Mouse (Mus musculus): ENCODE data around the gene Glb1l3. TPM values are rescaled to one million over a fixed set of nuclear protein-coding genes. Genes with fewer than 3 reads are reported as not detected.

Glb1l3 gene
- polyA plus RNA-seq, 1 experiment, result not detected

DNA sequence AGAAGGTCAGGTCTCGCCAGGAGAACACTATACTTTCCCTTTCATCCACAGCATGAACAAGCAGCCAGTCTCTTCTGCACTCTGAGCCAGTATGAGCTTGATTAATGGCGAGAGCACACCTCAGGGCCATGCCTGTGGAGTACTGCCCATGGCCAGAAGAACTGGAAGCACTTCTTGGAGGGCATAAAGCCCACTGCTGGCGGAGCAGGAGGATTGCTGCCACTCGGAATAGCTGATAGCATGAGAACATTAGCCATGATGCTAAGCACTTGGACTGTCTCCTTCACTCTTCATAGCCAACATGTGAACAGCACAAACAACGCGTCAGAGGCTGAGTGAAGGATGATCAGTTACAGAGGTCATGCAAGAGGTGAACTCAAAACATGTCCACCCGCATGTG is 82.3 kb downstream of the Glb1l3 start:
- Histone ChIP-seq H3K9ac (ENCODE audit: low read depth, poor library complexity, severe bottlenecking) (no peak overlapping the region), H3K36me3 (ENCODE audit: control insufficient read depth, insufficient read depth, low read length, poor library complexity, severe bottlenecking) (no peaks in the 10 kb centered on the region), H3K4me3 (ENCODE audit: low read depth, low read length) (no peak overlapping the region), H3K9me3 (replicated peaks; ENCODE audit: control insufficient read depth, insufficient read depth, low read length, poor library complexity, severe bottlenecking) (no peaks in the 10 kb centered on the region), H3K4me1 (ENCODE audit: control insufficient read depth, insufficient read depth, low read length) (no peaks in the 10 kb centered on the region), H3K27ac (ENCODE audit: insufficient read depth, low read length) (no peak overlapping the region), H3K27me3 (ENCODE audit: control insufficient read depth, insufficient read depth, low read length, poor library complexity, severe bottlenecking) (no peaks in the 10 kb centered on the region)
- TF ChIP-seq EP300 (IDR thresholded peaks at IDR 0.05; ENCODE audit: insufficient read depth, low read depth, low read length), result no peak
- TF ChIP-seq POLR2A (IDR thresholded peaks at IDR 0.05; ENCODE audit: insufficient read depth, low read length), result no peak
- TF ChIP-seq CTCF (IDR thresholded peaks at IDR 0.05; ENCODE audit: low read depth, low read length), result no peak

DNA sequence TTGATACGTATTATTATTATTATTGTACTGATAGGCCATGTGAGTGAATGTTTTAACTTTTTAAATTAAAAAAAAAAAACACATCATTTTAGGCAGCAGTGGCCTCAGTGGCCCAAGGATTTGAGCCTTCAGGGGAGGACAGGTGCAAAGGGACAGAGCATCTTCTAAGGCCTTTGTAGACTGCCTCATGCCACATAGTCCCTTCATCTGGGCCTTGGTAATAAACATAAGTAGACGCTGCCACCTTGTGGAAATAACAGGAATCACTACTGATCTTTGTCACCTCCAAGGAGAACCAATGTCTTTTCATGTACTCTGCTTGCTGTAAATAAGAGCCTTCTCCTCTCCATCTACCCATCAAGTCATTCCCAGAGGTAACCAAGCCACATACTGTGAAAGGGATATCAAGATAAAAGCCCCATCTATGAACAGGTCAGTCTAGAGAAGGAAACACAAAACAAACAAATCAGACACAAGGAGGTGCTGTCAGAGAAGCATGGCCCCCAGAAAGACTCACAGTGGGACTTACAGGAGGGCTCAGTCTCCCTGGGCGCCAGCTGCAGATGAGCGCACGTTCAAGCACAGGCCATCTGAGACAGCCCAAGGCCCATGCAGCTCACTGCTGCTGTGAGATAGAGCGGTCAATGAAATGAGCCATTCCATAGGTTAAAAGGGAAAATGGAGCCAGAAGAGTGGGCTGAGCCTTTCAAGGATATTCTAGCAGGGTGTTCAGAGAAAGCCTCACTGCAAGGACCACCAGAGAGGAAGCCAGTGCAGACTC is 84.4 kb downstream of the Glb1l3 start:
- no peaks in the 10 kb centered on the region for H3K4me1 ChIP-seq (ENCODE audit: control insufficient read depth, insufficient read depth, low read length)

DNA sequence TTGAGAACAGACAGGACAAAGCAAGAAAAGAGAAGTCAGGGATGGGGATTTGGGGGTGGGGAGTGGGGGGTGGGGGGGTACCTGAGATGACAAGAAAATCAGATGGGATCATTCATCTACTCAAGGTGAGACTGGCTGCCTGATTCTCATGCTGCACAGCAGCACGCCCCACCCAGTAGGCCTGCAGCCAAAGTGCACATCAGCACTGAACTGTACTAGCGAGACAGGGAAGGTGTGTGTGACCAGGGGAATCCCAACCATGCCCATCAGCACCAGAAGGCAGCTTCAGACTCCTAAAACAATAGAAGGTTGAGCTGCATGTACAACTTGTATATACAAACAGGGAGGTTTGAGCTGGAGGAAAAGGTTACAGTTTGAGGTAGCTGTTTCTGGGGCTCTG is 85.0 kb downstream of the Glb1l3 start:
- Histone ChIP-seq H3K9ac (ENCODE audit: low read depth, poor library complexity, severe bottlenecking) (no peak overlapping the region), H3K36me3 (ENCODE audit: control insufficient read depth, insufficient read depth, low read length, poor library complexity, severe bottlenecking) (no peaks in the 10 kb centered on the region), H3K27ac (ENCODE audit: insufficient read depth, low read length) (no peak overlapping the region), H3K4me1 (ENCODE audit: control insufficient read depth, insufficient read depth, low read length) (no peaks in the 10 kb centered on the region), H3K9me3 (replicated peaks; ENCODE audit: control insufficient read depth, insufficient read depth, low read length, poor library complexity, severe bottlenecking) (no peaks in the 10 kb centered on the region), H3K27me3 (ENCODE audit: control insufficient read depth, insufficient read depth, low read length, poor library complexity, severe bottlenecking) (no peaks in the 10 kb centered on the region), H3K4me3 (ENCODE audit: low read depth, low read length) (no peak overlapping the region)
- TF ChIP-seq POLR2A (IDR thresholded peaks at IDR 0.05; ENCODE audit: insufficient read depth, low read length) (no peak), CTCF (IDR thresholded peaks at IDR 0.05; ENCODE audit: low read depth, low read length) (no peak), EP300 (IDR thresholded peaks at IDR 0.05; ENCODE audit: insufficient read depth, low read depth, low read length) (no peak)

More for the DNA sequence above, 84.4 kb downstream of the Glb1l3 start:
- Histone ChIP-seq H3K9me3 (replicated peaks; ENCODE audit: control insufficient read depth, insufficient read depth, low read length, poor library complexity, severe bottlenecking) (no peaks in the 10 kb centered on the region), H3K27ac (ENCODE audit: insufficient read depth, low read length) (no peak overlapping the region), H3K9ac (ENCODE audit: low read depth, poor library complexity, severe bottlenecking) (no peak overlapping the region), H3K4me3 (ENCODE audit: low read depth, low read length) (no peak overlapping the region), H3K27me3 (ENCODE audit: control insufficient read depth, insufficient read depth, low read length, poor library complexity, severe bottlenecking) (no peaks in the 10 kb centered on the region), H3K36me3 (ENCODE audit: control insufficient read depth, insufficient read depth, low read length, poor library complexity, severe bottlenecking) (no peaks in the 10 kb centered on the region)
- no peak for TF ChIP-seq POLR2A (IDR thresholded peaks at IDR 0.05; ENCODE audit: insufficient read depth, low read length)
- TF ChIP-seq EP300 (IDR thresholded peaks at IDR 0.05; ENCODE audit: insufficient read depth, low read depth, low read length), result no peak
- peak; percentile 18 for TF ChIP-seq CTCF (IDR thresholded peaks at IDR 0.05; ENCODE audit: low read depth, low read length)

DNA sequence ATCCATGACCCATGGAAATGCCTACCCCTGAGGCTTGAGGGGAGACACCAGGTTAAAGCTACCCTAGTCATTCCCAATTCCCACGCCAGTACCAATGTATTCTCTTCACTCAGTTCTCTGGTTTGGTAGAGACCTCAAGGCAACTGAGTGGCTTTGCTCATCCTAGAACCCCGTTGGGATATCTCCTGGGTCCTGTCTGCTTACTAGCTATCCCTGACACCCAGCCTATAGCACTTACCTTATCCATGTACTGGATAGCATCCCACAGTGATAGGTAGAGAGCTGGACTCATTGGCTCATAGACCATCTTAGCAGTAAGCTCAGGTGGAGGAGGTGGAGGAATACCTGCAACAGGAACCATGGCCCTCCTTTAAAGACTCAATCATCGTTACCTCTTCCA is 92.5 kb downstream of the Glb1l3 start:
- Histone ChIP-seq H3K4me3 (ENCODE audit: low read depth, low read length) (no peak overlapping the region), H3K9ac (ENCODE audit: low read depth, poor library complexity, severe bottlenecking) (no peak overlapping the region), H3K4me1 (ENCODE audit: control insufficient read depth, insufficient read depth, low read length) (no peaks in the 10 kb centered on the region), H3K27ac (ENCODE audit: insufficient read depth, low read length) (no peak overlapping the region), H3K9me3 (replicated peaks; ENCODE audit: control insufficient read depth, insufficient read depth, low read length, poor library complexity, severe bottlenecking) (no peaks in the 10 kb centered on the region), H3K27me3 (ENCODE audit: control insufficient read depth, insufficient read depth, low read length, poor library complexity, severe bottlenecking) (no peaks in the 10 kb centered on the region), H3K36me3 (ENCODE audit: control insufficient read depth, insufficient read depth, low read length, poor library complexity, severe bottlenecking) (no peaks in the 10 kb centered on the region)
- TF ChIP-seq POLR2A (IDR thresholded peaks at IDR 0.05; ENCODE audit: insufficient read depth, low read length), result no peak
- TF ChIP-seq EP300 (IDR thresholded peaks at IDR 0.05; ENCODE audit: insufficient read depth, low read depth, low read length), result no peak
- TF ChIP-seq CTCF (IDR thresholded peaks at IDR 0.05; ENCODE audit: low read depth, low read length), result no peak

Other genes with a start within 250 kb of the Glb1l3 start
- gene B3gat1, start 127.2 kb downstream of the Glb1l3 start, polyA plus RNA-seq (2011; ENCODE audit: insufficient read depth, insufficient read length, low read depth, missing spikeins), result not detected in 2 replicates
- 4.5 and 5.0 TPM in 2 replicates for gene Glb1l2, start 54.4 kb downstream of the Glb1l3 start, polyA plus RNA-seq (2011; ENCODE audit: insufficient read depth, insufficient read length, low read depth, missing spikeins)
- not detected in 2 replicates for gene Gm1110, start 62.2 kb upstream of the Glb1l3 start, polyA plus RNA-seq (2011; ENCODE audit: insufficient read depth, insufficient read length, low read depth, missing spikeins)
- 32.7 and 35.5 TPM in 2 replicates for gene Acad8, start 138.7 kb upstream of the Glb1l3 start, polyA plus RNA-seq (2011; ENCODE audit: insufficient read depth, insufficient read length, low read depth, missing spikeins)
- gene Thyn1, start 138.8 kb upstream of the Glb1l3 start, polyA plus RNA-seq (2011; ENCODE audit: insufficient read depth, insufficient read length, low read depth, missing spikeins), result 237 and 243 TPM in 2 replicates
- 25.3 and 27.3 TPM in 2 replicates for gene Vps26b, start 169.2 kb upstream of the Glb1l3 start, polyA plus RNA-seq (2011; ENCODE audit: insufficient read depth, insufficient read length, low read depth, missing spikeins)
- gene Ncapd3, start 169.3 kb upstream of the Glb1l3 start, polyA plus RNA-seq (2011; ENCODE audit: insufficient read depth, insufficient read length, low read depth, missing spikeins), result 52.9 and 59.1 TPM in 2 replicates

Data from ES-Bruce4 (cell line).